Mouse (Mus musculus): ENCODE measurements around the gene Nfix.

DNA sequence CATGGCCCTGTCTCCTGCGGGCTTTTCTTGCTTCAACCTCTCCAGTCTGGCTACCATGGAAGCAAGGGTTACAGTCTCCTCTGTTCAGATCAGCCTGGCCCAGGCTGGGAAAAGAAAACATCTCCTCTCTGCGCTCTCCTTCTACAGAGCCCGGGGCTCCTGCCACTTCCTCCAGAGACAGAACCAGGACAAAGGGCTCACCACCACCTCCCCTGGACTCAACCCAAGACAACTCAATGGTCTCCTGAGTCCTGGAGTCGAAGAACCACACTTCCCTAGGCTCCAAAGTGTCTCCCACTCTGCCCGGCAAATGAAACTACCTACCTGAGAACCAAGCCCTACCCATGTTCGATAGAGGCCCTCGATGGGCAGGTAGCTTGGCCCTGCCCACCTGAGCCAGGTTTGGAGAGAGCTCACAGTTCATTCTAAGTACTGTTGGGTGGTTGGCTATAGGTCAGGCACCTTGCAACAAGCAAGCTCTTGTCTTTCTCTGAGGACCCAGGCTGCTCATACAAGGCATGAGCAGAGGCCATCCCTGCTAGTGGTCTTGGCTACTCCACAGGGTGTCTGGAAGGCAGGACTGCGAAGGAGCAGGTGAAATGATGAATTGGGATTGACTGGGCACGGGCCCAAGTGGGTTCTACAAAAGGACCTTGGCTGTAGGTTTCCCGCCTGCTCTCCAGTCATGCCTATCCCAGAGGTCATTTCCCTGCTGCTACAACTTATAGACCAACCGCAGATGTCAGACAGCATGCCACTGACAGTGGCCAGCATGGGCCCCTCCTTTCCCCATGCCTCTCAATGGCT, 68.6 kb downstream of the Nfix start:
- TF ChIP-seq POLR2A (IDR thresholded peaks at IDR 0.05; ENCODE audit: borderline replicate concordance, extremely low read depth, insufficient read depth, insufficient read length, poor library complexity, severe bottlenecking) = no peak
- TF ChIP-seq CTCF (IDR thresholded peaks at IDR 0.05; ENCODE audit: borderline replicate concordance, extremely low read depth, insufficient read depth, insufficient read length) = no peak

Measured in brain, embryonic 14.5 days (tissue).